Mouse (Mus musculus): ENCODE measurements at regions not wholly inside any gene's neighbourhood (a gene's known extent, or its start where the extent isn't known, plus 50 kb on each side); places are given as distances from the start of the nearest gene placed in this dataset.

DNA sequence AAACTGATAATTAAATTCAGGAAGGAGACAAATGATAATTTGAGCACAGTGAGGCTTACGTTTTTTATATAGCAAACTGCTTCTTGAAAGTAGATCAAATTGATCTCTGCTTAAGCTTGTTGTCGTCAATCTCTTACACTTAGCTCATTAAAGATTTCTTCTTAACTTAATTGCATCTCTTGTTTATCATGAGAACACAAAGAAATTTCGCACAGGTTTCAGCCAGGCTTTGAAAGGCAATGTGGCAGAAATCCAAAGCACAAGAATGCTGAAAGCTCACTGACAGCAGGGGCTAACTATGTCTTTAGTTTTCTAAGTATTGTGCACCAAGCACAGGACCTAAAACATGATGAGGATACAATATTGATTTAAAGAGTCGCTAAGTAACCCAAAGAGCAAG is 422.3 kb upstream of the A1bg start:
- TF ChIP-seq POLR2A (IDR thresholded peaks at IDR 0.05; ENCODE audit: borderline replicate concordance, control insufficient read depth, low read depth, low read length) (no peak), CTCF (IDR thresholded peaks at IDR 0.05; ENCODE audit: control insufficient read depth, insufficient read depth, low read length) (no peak)
